Comparison of ENCODE assay signal across 8 mouse cellular contexts in genomic region chr17:84182311-84183271, GRCm38 (mm10). TPM values are rescaled to one million over a fixed set of nuclear protein-coding genes. Genes with fewer than 3 reads are reported as not detected.
DNase-seq lines count a peak whose midpoint lies in the region; ATAC-seq and TF ChIP-seq lines count a peak whose summit lies in the region.

No protein-coding gene starts in this region.

- peak overlapping the region; percentile 65 for H3K4me3 ChIP-seq in gastrocnemius, adult 2 months
- H3K4me3 ChIP-seq in kidney, postnatal 0 days (replicated peaks; ENCODE audit: low read depth, low read length), result peak overlapping the region; percentile 18; the same call in 1 of the 2 replicates

- H3K36me3 ChIP-seq in kidney, postnatal 0 days (ENCODE audit: insufficient read depth, low read length), result peaks cover 10% of the 10 kb centered on the region

- H3K4me1 ChIP-seq in kidney, postnatal 0 days (replicated peaks; ENCODE audit: insufficient read depth, low read length), result peaks cover 30% of the 10 kb centered on the region

- 15% methylated on average over 16 of the region's 16 CpGs for WGBS in kidney, postnatal 0 days

- H3K9ac ChIP-seq in kidney, postnatal 0 days (ENCODE audit: low read depth, low read length), result peak overlapping the region; percentile 31; the same call in 1 of the 2 replicates

- TF ChIP-seq CTCF in gastrocnemius, adult 2 months (IDR thresholded peaks at IDR 0.05), result no peak
- TF ChIP-seq CTCF in kidney, postnatal 0 days (IDR thresholded peaks at IDR 0.05; ENCODE audit: low read depth), result no peak

- H3K4me2 ChIP-seq in kidney, postnatal 0 days (ENCODE audit: low read length), result peak overlapping the region; percentile 50

- no peak for ATAC-seq in kidney, postnatal 0 days (replicated peaks; ENCODE audit: low FRiP score, low read depth)

- peak; percentile 67 for DNase-seq in gastrocnemius, adult 2 months
- no peak for DNase-seq in gastrocnemius, adult 18-20 months (ENCODE audit: low spot score)
- peak; percentile 24 to 54 for DNase-seq in adrenal gland, postnatal 36 days
- peak; percentile 37 to 56 for DNase-seq in gastrocnemius, postnatal 4 days (ENCODE audit: low spot score in 2 of 2)
- peak; percentile 65 for DNase-seq in kidney, postnatal 0 days (ENCODE audit: low spot score)
- DNase-seq in mesoderm, embryonic 11.5 days (ENCODE audit: low read depth, low spot score), result peak; percentile 72
- peak; percentile 58 for DNase-seq in thymus, postnatal 0 days (ENCODE audit: low spot score)
- no peak for DNase-seq in cerebellum, postnatal 36 days

- H3K27ac ChIP-seq in gastrocnemius, adult 2 months, result peak overlapping the region; percentile 87
- H3K27ac ChIP-seq in kidney, postnatal 0 days, result peak overlapping the region; percentile 84

- intact Hi-C loops in gastrocnemius, adult 2 months (cut with DNase I), result no loop called here

- H3K27me3 ChIP-seq in kidney, postnatal 0 days (ENCODE audit: insufficient read depth, low read length), result no peaks in the 10 kb centered on the region

- H3K9me3 ChIP-seq in kidney, postnatal 0 days (replicated peaks; ENCODE audit: low read length), result no peaks in the 10 kb centered on the region

RNA-seq across cellular contexts. Expression of gene Zfp36l2, which starts 5.2 kb away (rescaled TPM):
- total RNA-seq in gastrocnemius, adult 2 months (2021), result 10 to 100 TPM in 1 of 2 experiments, 1 to 10 TPM in 1; 9.7 to 10.1 TPM
- 10 to 100 TPM in 1 of 2 experiments, 1 to 10 TPM in 1; 7.4 to 10.8 TPM for total RNA-seq in gastrocnemius, adult 18-20 months (2021)
- total RNA-seq in adrenal gland, postnatal 36 days (2021), result 10 to 100 TPM; 71.6 to 77.9 TPM
- total RNA-seq in gastrocnemius, postnatal 4 days (2021), result 10 to 100 TPM; 41.2 to 47.3 TPM
- 18.7 and 21.3 TPM in 2 replicates for polyA plus RNA-seq in kidney, postnatal 0 days (2015; fragmentation: Nextera tagmentation; extraction: Ambion mirVana)
- 28.4 and 35.1 TPM in 2 replicates for polyA plus RNA-seq in thymus, postnatal 0 days (2015; fragmentation: Nextera tagmentation; extraction: Ambion mirVana)

Comparison
In these comparisons a context has a peak if more than half of its experiments do, and no peak if none do; other contexts are left out.
1. DNase-seq: peak in gastrocnemius, adult 2 months (single experiment), adrenal gland, postnatal 36 days (2 of 2), gastrocnemius, postnatal 4 days (2 of 2), kidney, postnatal 0 days (single experiment), mesoderm, embryonic 11.5 days (single experiment) and thymus, postnatal 0 days (single experiment); none in gastrocnemius, adult 18-20 months (single experiment) and cerebellum, postnatal 36 days (0 of 2).